Mouse (Mus musculus) ES-E14 (cell line): ENCODE results near the gene Zdhhc3. TPM values are rescaled to one million over a fixed set of nuclear protein-coding genes. Genes with fewer than 3 reads are reported as not detected.

ENCODE experiments used
- DNase-seq: peaks from one replicate; pipeline ENCODE4 v3.0.0-alpha.2; 2013; ENCODE audit warnings: low read depth, low spot score
- H3K27ac ChIP-seq: 2 replicates; pipeline ENCODE4 v1.5.1; 2012; ENCODE audit warnings: low read depth, mild to moderate bottlenecking, low read length, moderate library complexity, mixed read lengths; ENCODE audit not compliant: poor library complexity, insufficient read depth, severe bottlenecking
- H3K36me3 ChIP-seq: 2 replicates; pipeline ENCODE4 v1.6.1; 2012; ENCODE audit warnings: mild to moderate bottlenecking, low read length, moderate library complexity, mixed read lengths; ENCODE audit not compliant: control insufficient read depth, poor library complexity, insufficient read depth, severe bottlenecking
- H3K4me1 ChIP-seq, 2 experiments: fragments of 150-350 bp in 1 of 2; sonication (generic) in 1 of 2; 2 replicates each; pipeline ENCODE4 v1.6.1; 2012; ENCODE audit warnings: low read length in 2 of 2, mild to moderate bottlenecking in 1 of 2, mixed read lengths in 1 of 2; ENCODE audit not compliant: control insufficient read depth in 2 of 2, insufficient read depth in 2 of 2, poor library complexity in 1 of 2
- H3K4me3 ChIP-seq, 2 experiments: fragments of 150-350 bp in 1 of 2; sonication (generic) in 1 of 2; 2 replicates each; pipeline ENCODE4 v1.5.1; 2012; ENCODE audit warnings: low read length in 2 of 2, low read depth in 1 of 2, mild to moderate bottlenecking in 1 of 2, mixed read lengths in 1 of 2; ENCODE audit not compliant: insufficient read depth in 1 of 2, poor library complexity in 1 of 2, severe bottlenecking in 1 of 2
- H3K9ac ChIP-seq: 2 replicates; pipeline ENCODE4 v1.6.1; 2012; ENCODE audit warnings: low read depth, mild to moderate bottlenecking, low read length, mixed read lengths; ENCODE audit not compliant: poor library complexity, insufficient read depth, severe bottlenecking
- H3K9me3 ChIP-seq: fragments of 150-350 bp; sonication (generic); 2 replicates; pipeline ENCODE4 v1.6.1; 2012; ENCODE audit warnings: low read depth, mild to moderate bottlenecking, low read length; ENCODE audit not compliant: control insufficient read depth, insufficient read depth
- CHD2 ChIP-seq: IDR thresholded peaks from 2 replicates; pipeline ENCODE4 v1.6.1; 2014; ENCODE audit warnings: mild to moderate bottlenecking, low read depth, low read length, inconsistent platforms
- HCFC1 ChIP-seq: IDR thresholded peaks from 2 replicates; pipeline ENCODE4 v1.6.1; 2012; ENCODE audit warnings: low read length, inconsistent platforms, borderline replicate concordance; ENCODE audit not compliant: insufficient read depth
- MAFK ChIP-seq: IDR thresholded peaks from 2 replicates; pipeline ENCODE4 v1.6.1; 2014; ENCODE audit warnings: mild to moderate bottlenecking, low read depth, low read length, inconsistent platforms; ENCODE audit not compliant: insufficient read depth
- ZC3H11A ChIP-seq: IDR thresholded peaks from 2 replicates; pipeline ENCODE4 v1.6.1; 2012; ENCODE audit warnings: low read depth, mild to moderate bottlenecking, inconsistent platforms, low read length, borderline replicate concordance
- ZNF384 ChIP-seq: IDR thresholded peaks from 2 replicates; pipeline ENCODE4 v1.6.1; 2012; ENCODE audit warnings: low read depth, low read length, inconsistent platforms
- in situ Hi-C, 2 experiments: fragments of 600-800 bp; cut with MboI; formaldehyde crosslinking; loops; one replicate each; pipeline ENCODE4 v1.15.1; 2025; ENCODE audit warnings: low sequenced_read_pairs in 2 of 2, inconsistent platforms in 1 of 2; ENCODE audit not compliant: unreplicated experiment in 2 of 2
- total RNA-seq: library from RNA; depleted of rRNA; stranded (reverse); fragments of 300-350 nt; gene quantifications from 2 replicates; pipeline ENCODE4 v1.2.3, GENCODE M21; 2012

Gene Zdhhc3
- total RNA-seq, 1 experiment: 36.6 TPM

DNA sequence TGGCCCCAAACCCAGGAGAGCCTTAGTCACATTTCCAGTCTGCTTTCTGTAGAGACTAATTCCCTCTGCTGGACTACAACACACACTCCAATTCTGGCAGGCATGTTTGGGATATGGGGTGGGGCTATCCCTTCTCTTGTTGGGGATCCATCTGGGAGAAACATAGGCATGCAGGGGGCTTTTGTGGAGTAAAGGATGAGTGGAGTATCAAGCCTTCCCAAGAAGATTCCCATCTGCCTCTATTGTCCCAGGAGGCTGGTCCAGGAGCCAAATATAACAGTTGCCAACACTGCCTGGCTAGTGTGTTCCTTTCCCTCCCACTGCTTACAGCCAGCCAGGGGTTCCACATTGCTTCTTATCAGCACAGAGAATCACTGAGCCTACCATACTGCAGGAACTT lies 44.7 kb upstream of the Zdhhc3 start:
- no peak for DNase-seq
- in situ Hi-C loops: loop anchor here in 1 of 2 experiments (10.0 kb wide), 1 partner anchor 367 kb away; the partner anchor contains the start of gene Sacm1l
- Histone ChIP-seq H3K36me3 (no peaks in the 10 kb centered on the region), H3K4me1 (peaks cover 0 to 3% of the 10 kb centered on the region in 2 experiments; a peak in 1 of 4 replicates), H3K27ac (no peak overlapping the region), H3K4me3 (no peak overlapping the region), H3K9ac (no peak overlapping the region), H3K9me3 (no peaks in the 10 kb centered on the region)
- TF ChIP-seq MAFK (no peak), ZNF384 (no peak), HCFC1 (no peak), CHD2 (no peak), ZC3H11A (no peak)

GRCm38 (mm10) chr9:123156910-123157361 lies 43.9 kb upstream of the Zdhhc3 start:
- peaks cover 0 to 3% of the 10 kb centered on the region in 2 experiments; a peak in 1 of 4 replicates for H3K4me1 ChIP-seq
- H3K4me3 ChIP-seq: peak overlapping the region; percentile 53 to 54; a peak in 3 of 4 replicates
- H3K9ac ChIP-seq: peak overlapping the region; percentile 27; the same call in 1 of the 2 replicates
- no peaks in the 10 kb centered on the region for H3K36me3 ChIP-seq
- TF ChIP-seq CHD2 (no peak), ZC3H11A (no peak), ZNF384 (no peak), HCFC1 (no peak), MAFK (no peak)
- in situ Hi-C loops: loop anchor here in 1 of 2 experiments (10.0 kb wide), 1 partner anchor 368 kb away; the partner anchor contains the start of gene Sacm1l
- peak; percentile 24 for DNase-seq
- H3K27ac ChIP-seq: no peak overlapping the region
- no peaks in the 10 kb centered on the region for H3K9me3 ChIP-seq

DNA sequence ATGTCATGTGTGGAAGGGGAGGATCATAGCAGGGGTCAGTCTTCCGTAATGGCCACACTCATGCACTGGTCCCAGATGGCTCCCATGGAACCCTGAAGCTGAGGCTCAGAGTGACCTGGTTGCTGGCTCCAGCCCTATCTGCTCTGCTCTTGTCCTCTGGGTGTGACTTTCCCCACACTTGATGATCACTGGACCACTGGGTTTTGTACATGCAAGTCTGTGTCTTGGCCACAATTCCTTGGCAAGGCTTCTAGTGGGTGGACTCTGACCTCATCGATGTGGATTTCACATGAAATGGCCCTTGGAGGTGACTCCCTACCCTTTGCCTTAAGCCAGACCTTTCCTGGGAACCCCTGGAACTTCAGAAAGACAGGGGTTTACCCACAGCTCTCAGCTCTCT lies 40.1 kb upstream of the Zdhhc3 start:
- in situ Hi-C loops: loop anchor here in 1 of 2 experiments (10.0 kb wide), 1 partner anchor 372 kb away; the partner anchor contains the start of gene Sacm1l
- TF ChIP-seq MAFK (no peak), HCFC1 (no peak)
- no peak for DNase-seq
- Histone ChIP-seq H3K27ac (no peak overlapping the region), H3K9ac (no peak overlapping the region), H3K4me3 (no peak overlapping the region), H3K9me3 (no peaks in the 10 kb centered on the region), H3K36me3 (no peaks in the 10 kb centered on the region), H3K4me1 (peaks cover 0 to 3% of the 10 kb centered on the region in 2 experiments; a peak in 1 of 4 replicates)

DNA sequence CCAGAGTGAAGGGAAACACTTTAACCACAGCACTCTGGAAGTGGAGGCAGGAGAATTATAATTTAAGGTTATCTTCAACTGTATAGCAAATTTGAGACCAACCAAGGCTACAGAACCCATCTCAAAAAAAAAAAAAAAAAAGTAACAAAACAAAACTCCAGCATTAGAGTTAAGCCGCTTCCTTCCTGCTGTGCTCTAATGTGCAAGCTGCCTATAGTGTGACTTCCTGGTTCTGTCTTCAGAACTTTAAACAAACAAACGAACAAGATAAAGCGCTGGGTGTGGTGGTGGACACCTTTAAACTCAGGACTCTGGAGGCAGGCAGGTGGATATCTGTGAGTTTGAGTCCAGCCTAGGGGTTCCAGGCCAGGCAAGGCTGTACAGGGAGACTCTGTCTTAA lies 39.0 kb upstream of the Zdhhc3 start:
- DNase-seq: no peak
- in situ Hi-C loops: loop anchor here in 1 of 2 experiments (10.0 kb wide), 1 partner anchor 373 kb away; the partner anchor contains the start of gene Sacm1l
- Histone ChIP-seq H3K27ac (no peak overlapping the region), H3K4me3 (no peak overlapping the region), H3K36me3 (no peaks in the 10 kb centered on the region), H3K4me1 (peaks cover 0 to 3% of the 10 kb centered on the region in 2 experiments; a peak in 1 of 4 replicates), H3K9me3 (no peaks in the 10 kb centered on the region), H3K9ac (no peak overlapping the region)
- no peak for TF ChIP-seq MAFK
- no peak for TF ChIP-seq ZC3H11A
- no peak for TF ChIP-seq CHD2
